Mouse (Mus musculus) retina, postnatal 7 days (tissue): ENCODE measurements around the gene Sema6b.

Experiments
- DNase-seq: peaks from one replicate; pipeline ENCODE4 v3.0.0-alpha.2; 2012; ENCODE audit warnings: low read depth, low spot score

Sema6b gene

GRCm38 (mm10) chr17:56146131-56146530 is 6.0 kb upstream of the Sema6b start:
- no peak for DNase-seq

- no peak for DNase-seq
Measured at GRCm38 (mm10) chr17:56144546-56144945, 4.4 kb upstream of the Sema6b start.

- no peak for DNase-seq
Measured at GRCm38 (mm10) chr17:56141702-56142605, 1.8 kb upstream of the Sema6b start.

GRCm38 (mm10) chr17:56139355-56139754 is 788 bp downstream of the Sema6b start:
- no peak for DNase-seq

GRCm38 (mm10) chr17:56137839-56138613 is 2.1 kb downstream of the Sema6b start:
- DNase-seq, result no peak

GRCm38 (mm10) chr17:56136558-56136957 is 3.6 kb downstream of the Sema6b start:
- no peak for DNase-seq

GRCm38 (mm10) chr17:56134463-56134971 is 5.6 kb downstream of the Sema6b start:
- DNase-seq, result no peak

GRCm38 (mm10) chr17:56133457-56134363 is 6.4 kb downstream of the Sema6b start:
- DNase-seq, result no peak

- DNase-seq, result no peak
Measured at GRCm38 (mm10) chr17:56132661-56133060, 7.5 kb downstream of the Sema6b start.

- no peak for DNase-seq
Measured at GRCm38 (mm10) chr17:56131814-56132213, 8.3 kb downstream of the Sema6b start.

- no peak for DNase-seq
Measured at GRCm38 (mm10) chr17:56131136-56131535, 9.0 kb downstream of the Sema6b start.

GRCm38 (mm10) chr17:56128246-56128645 is 11.9 kb downstream of the Sema6b start:
- no peak for DNase-seq

- DNase-seq, result no peak
Measured at GRCm38 (mm10) chr17:56126175-56126574, 14.0 kb downstream of the Sema6b start.

- no peak for DNase-seq
Measured at GRCm38 (mm10) chr17:56125276-56125630, 14.9 kb downstream of the Sema6b start.

GRCm38 (mm10) chr17:56124377-56125275 is 15.5 kb downstream of the Sema6b start:
- peak; percentile 62 for DNase-seq

GRCm38 (mm10) chr17:56123681-56124340 is 16.3 kb downstream of the Sema6b start:
- no peak for DNase-seq

GRCm38 (mm10) chr17:56123161-56123560 is 17.0 kb downstream of the Sema6b start:
- no peak for DNase-seq

- no peak for DNase-seq
Measured at GRCm38 (mm10) chr17:56121826-56122225, 18.3 kb downstream of the Sema6b start, which contains the start of gene Lrg1. Gene Lrg1 (minus strand): TSS chr17:56122001.

- no peak for DNase-seq
Measured at GRCm38 (mm10) chr17:56119981-56120880, 19.9 kb downstream of the Sema6b start.
